Mouse (Mus musculus) intestine, embryonic 16.5 days (tissue): ENCODE results near the gene Cdk8. TPM values are rescaled to one million over a fixed set of nuclear protein-coding genes. Genes with fewer than 3 reads are reported as not detected.

ENCODE experiments used
- ATAC-seq: fragments of 200-750 bp; cut with Nextera tagmentation; 2 replicates; pipeline ENCODE4 v1.8.0; 2017; ENCODE audit warnings: moderate TSS enrichment, moderate library complexity
- H3K27ac ChIP-seq: fragments of 300-500 bp; sonication (generic); 2 replicates; pipeline ENCODE4 v1.5.1; 2014; ENCODE audit warnings: mild to moderate bottlenecking, low read length
- H3K27me3 ChIP-seq: fragments of 300-500 bp; sonication (generic); replicated peaks from 2 replicates; pipeline ENCODE4 v1.6.1; 2014; ENCODE audit warnings: low read length, control low read depth, mixed read lengths; ENCODE audit not compliant: control insufficient read depth, insufficient read depth
- H3K36me3 ChIP-seq: fragments of 300-500 bp; sonication (generic); 2 replicates; pipeline ENCODE4 v1.6.1; 2014; ENCODE audit warnings: low read length, control low read depth; ENCODE audit not compliant: control insufficient read depth, insufficient read depth
- H3K4me1 ChIP-seq: fragments of 300-500 bp; sonication (generic); 2 replicates; pipeline ENCODE4 v1.6.1; 2014; ENCODE audit warnings: low read length, control low read depth, mixed read lengths; ENCODE audit not compliant: control insufficient read depth, insufficient read depth
- H3K4me2 ChIP-seq: fragments of 300-500 bp; sonication (generic); 2 replicates; pipeline ENCODE4 v1.6.1; 2014; ENCODE audit warnings: low read depth, low read length, control low read depth
- H3K4me3 ChIP-seq: fragments of 300-500 bp; sonication (generic); 2 replicates; pipeline ENCODE4 v1.5.1; 2014; ENCODE audit warnings: mild to moderate bottlenecking, low read length
- H3K9ac ChIP-seq: fragments of 300-500 bp; sonication (generic); 2 replicates; pipeline ENCODE4 v1.6.1; 2014; ENCODE audit warnings: low read depth, low read length
- H3K9me3 ChIP-seq: fragments of 300-500 bp; sonication (generic); 2 replicates; pipeline ENCODE4 v1.6.1; 2016; ENCODE audit warnings: low read length, control low read depth; ENCODE audit not compliant: control insufficient read depth
- WGBS: fragments of 180-500 bp; shearing (Covaris S2); extraction: QIAGEN DNeasy Blood & Tissue Kit; methylation state at CpG from one replicate; pipeline ENCODE4 v1.1.7; 2014; 5-methylcytosine and 5-hydroxymethylcytosine counted together
- polyA plus RNA-seq: library from polyadenylated mRNA; unstranded; fragments of >200 nt; fragmentation: Nextera tagmentation; extraction: Ambion mirVana; gene quantifications from 2 replicates; pipeline ENCODE4 v1.2.1, GENCODE M21; 2015

Gene Cdk8
- polyA plus RNA-seq, 1 experiment from 2014 or later: 12.2 TPM

GRCm38 (mm10) chr5:146267776-146268175 lies 36.7 kb downstream of the Cdk8 start:
- H3K4me3 ChIP-seq: no peak overlapping the region
- 88% methylated on average over 7 of the region's 7 CpGs for WGBS
- no peak overlapping the region for H3K9ac ChIP-seq
- H3K27me3 ChIP-seq: no peaks in the 10 kb centered on the region
- H3K36me3 ChIP-seq: no peaks in the 10 kb centered on the region
- no peak overlapping the region for H3K27ac ChIP-seq
- no peaks in the 10 kb centered on the region for H3K4me1 ChIP-seq
- no peak overlapping the region for H3K4me2 ChIP-seq
- H3K9me3 ChIP-seq: no peaks in the 10 kb centered on the region
- no peak for ATAC-seq

- H3K9ac ChIP-seq: no peak overlapping the region
- H3K36me3 ChIP-seq: no peaks in the 10 kb centered on the region
- 0 out of 2 replicates have a peak, but pooled peaks have one; percentile 18 for ATAC-seq
- no peak overlapping the region for H3K27ac ChIP-seq
- H3K4me2 ChIP-seq: no peak overlapping the region
- H3K9me3 ChIP-seq: no peaks in the 10 kb centered on the region
- no peaks in the 10 kb centered on the region for H3K27me3 ChIP-seq
- H3K4me1 ChIP-seq: no peaks in the 10 kb centered on the region
- 80% methylated on average over 9 of the region's 9 CpGs for WGBS
- no peak overlapping the region for H3K4me3 ChIP-seq
Measured at GRCm38 (mm10) chr5:146270593-146270992, 39.6 kb downstream of the Cdk8 start.

- no peak; the same call in 1 of the 2 replicates for ATAC-seq
- Histone ChIP-seq H3K4me3 (no peak overlapping the region), H3K9ac (no peak overlapping the region), H3K4me1 (no peaks in the 10 kb centered on the region), H3K4me2 (no peak overlapping the region), H3K9me3 (no peaks in the 10 kb centered on the region), H3K27ac (no peak overlapping the region), H3K36me3 (no peaks in the 10 kb centered on the region), H3K27me3 (no peaks in the 10 kb centered on the region)
- 96% methylated on average over 5 of the region's 5 CpGs for WGBS
Measured at GRCm38 (mm10) chr5:146271662-146272061, 40.6 kb downstream of the Cdk8 start.

- H3K9me3 ChIP-seq: no peaks in the 10 kb centered on the region
- H3K4me3 ChIP-seq: no peak overlapping the region
- H3K4me2 ChIP-seq: no peak overlapping the region
- no peak overlapping the region for H3K27ac ChIP-seq
- no peaks in the 10 kb centered on the region for H3K4me1 ChIP-seq
- H3K27me3 ChIP-seq: no peaks in the 10 kb centered on the region
- ATAC-seq: no peak
- no peak overlapping the region for H3K9ac ChIP-seq
- no peaks in the 10 kb centered on the region for H3K36me3 ChIP-seq
- WGBS: 82% methylated on average over 4 of the region's 4 CpGs
Measured at GRCm38 (mm10) chr5:146273096-146273495, 42.1 kb downstream of the Cdk8 start.

- Histone ChIP-seq H3K4me1 (no peaks in the 10 kb centered on the region), H3K9me3 (no peaks in the 10 kb centered on the region), H3K27ac (no peak overlapping the region), H3K4me3 (no peak overlapping the region), H3K36me3 (no peaks in the 10 kb centered on the region), H3K9ac (no peak overlapping the region), H3K4me2 (no peak overlapping the region), H3K27me3 (no peaks in the 10 kb centered on the region)
- WGBS: 86% methylated on average over 4 of the region's 4 CpGs
- ATAC-seq: no peak
Measured at GRCm38 (mm10) chr5:146274420-146275045, 43.5 kb downstream of the Cdk8 start.

- Histone ChIP-seq H3K9me3 (no peaks in the 10 kb centered on the region), H3K27me3 (no peaks in the 10 kb centered on the region), H3K27ac (no peak overlapping the region), H3K4me2 (no peak overlapping the region), H3K4me3 (no peak overlapping the region), H3K36me3 (no peaks in the 10 kb centered on the region), H3K4me1 (no peaks in the 10 kb centered on the region), H3K9ac (no peak overlapping the region)
- 92% methylated on average over 4 of the region's 4 CpGs for WGBS
- no peak for ATAC-seq
Measured at GRCm38 (mm10) chr5:146277513-146277912, 46.5 kb downstream of the Cdk8 start.

GRCm38 (mm10) chr5:146280012-146280411 lies 49.0 kb downstream of the Cdk8 start:
- Histone ChIP-seq H3K36me3 (0 out of 2 replicates have a peak, but pooled peaks cover 2% of the 10 kb centered on the region), H3K4me2 (no peak overlapping the region), H3K9me3 (no peaks in the 10 kb centered on the region), H3K27ac (no peak overlapping the region), H3K4me3 (no peak overlapping the region), H3K9ac (no peak overlapping the region), H3K27me3 (no peaks in the 10 kb centered on the region), H3K4me1 (no peaks in the 10 kb centered on the region)
- ATAC-seq: no peak

GRCm38 (mm10) chr5:146281241-146281818 lies 50.3 kb downstream of the Cdk8 start:
- WGBS: 77% methylated on average over 4 of the region's 4 CpGs
- no peaks in the 10 kb centered on the region for H3K4me1 ChIP-seq
- ATAC-seq: no peak
- H3K4me3 ChIP-seq: no peak overlapping the region
- no peaks in the 10 kb centered on the region for H3K9me3 ChIP-seq
- peaks cover 9% of the 10 kb centered on the region; the same call in 1 of the 2 replicates for H3K36me3 ChIP-seq
- no peaks in the 10 kb centered on the region for H3K27me3 ChIP-seq
- H3K9ac ChIP-seq: no peak overlapping the region
- H3K27ac ChIP-seq: no peak overlapping the region
- no peak overlapping the region for H3K4me2 ChIP-seq

- H3K27me3 ChIP-seq: no peaks in the 10 kb centered on the region
- H3K36me3 ChIP-seq: peaks cover 13% of the 10 kb centered on the region; the same call in 1 of the 2 replicates
- no peaks in the 10 kb centered on the region for H3K4me1 ChIP-seq
- H3K9ac ChIP-seq: no peak overlapping the region
- no peak overlapping the region for H3K4me2 ChIP-seq
- no peak overlapping the region for H3K4me3 ChIP-seq
- no peak overlapping the region for H3K27ac ChIP-seq
- 80% methylated on average over 13 of the region's 13 CpGs for WGBS
- H3K9me3 ChIP-seq: no peaks in the 10 kb centered on the region
- ATAC-seq: no peak
Measured at GRCm38 (mm10) chr5:146281884-146282579, 51.0 kb downstream of the Cdk8 start.
